Mouse (Mus musculus): Measurements from ENCODE around the gene Arpc5l.

Arpc5l gene

GRCm38 (mm10) chr2:39004880-39005435 lies at the start of gene Arpc5l:
TSS of gene Arpc5l (plus strand) at chr2:39005348.
- DNase-seq (ENCODE audit: low spot score in 2 of 2): peak; percentile 89 to 91

- no peak for DNase-seq (ENCODE audit: low spot score in 2 of 2)
Observed at GRCm38 (mm10) chr2:38956062-38956461, 49.1 kb upstream of the Arpc5l start.

GRCm38 (mm10) chr2:38957671-38958223 lies 47.4 kb upstream of the Arpc5l start:
- DNase-seq (ENCODE audit: low spot score in 2 of 2): no peak

- DNase-seq (ENCODE audit: low spot score in 2 of 2): no peak
Observed at GRCm38 (mm10) chr2:38964198-38964597, 41.0 kb upstream of the Arpc5l start.

- no peak for DNase-seq (ENCODE audit: low spot score in 2 of 2)
Observed at GRCm38 (mm10) chr2:38969650-38970049, 35.5 kb upstream of the Arpc5l start.

- no peak for DNase-seq (ENCODE audit: low spot score in 2 of 2)
Observed at GRCm38 (mm10) chr2:38970057-38970456, 35.1 kb upstream of the Arpc5l start.

- no peak for DNase-seq (ENCODE audit: low spot score in 2 of 2)
Observed at GRCm38 (mm10) chr2:38973223-38973622, 31.9 kb upstream of the Arpc5l start.

- DNase-seq (ENCODE audit: low spot score in 2 of 2): no peak
Observed at GRCm38 (mm10) chr2:38973701-38974100, 31.4 kb upstream of the Arpc5l start.

- DNase-seq (ENCODE audit: low spot score in 2 of 2): no peak
Observed at GRCm38 (mm10) chr2:38974171-38974570, 31.0 kb upstream of the Arpc5l start.

- DNase-seq (ENCODE audit: low spot score in 2 of 2): no peak
Observed at GRCm38 (mm10) chr2:38975181-38975580, 30.0 kb upstream of the Arpc5l start.

- DNase-seq (ENCODE audit: low spot score in 2 of 2): no peak
Observed at GRCm38 (mm10) chr2:38975941-38976805, 29.0 kb upstream of the Arpc5l start.

- DNase-seq (ENCODE audit: low spot score in 2 of 2): no peak
Observed at GRCm38 (mm10) chr2:38977837-38978236, 27.3 kb upstream of the Arpc5l start.

- no peak for DNase-seq (ENCODE audit: low spot score in 2 of 2)
Observed at GRCm38 (mm10) chr2:38983456-38983855, 21.7 kb upstream of the Arpc5l start.

- no peak for DNase-seq (ENCODE audit: low spot score in 2 of 2)
Observed at GRCm38 (mm10) chr2:38986580-38986979, 18.6 kb upstream of the Arpc5l start.

GRCm38 (mm10) chr2:38987371-38987770 lies 17.8 kb upstream of the Arpc5l start:
- DNase-seq (ENCODE audit: low spot score in 2 of 2): no peak

- no peak for DNase-seq (ENCODE audit: low spot score in 2 of 2)
Observed at GRCm38 (mm10) chr2:38987803-38988510, 17.2 kb upstream of the Arpc5l start.

GRCm38 (mm10) chr2:38988929-38989328 lies 16.2 kb upstream of the Arpc5l start:
- DNase-seq (ENCODE audit: low spot score in 2 of 2): no peak

GRCm38 (mm10) chr2:38992004-38992403 lies 13.1 kb upstream of the Arpc5l start:
- DNase-seq (ENCODE audit: low spot score in 2 of 2): no peak

GRCm38 (mm10) chr2:38992452-38992851 lies 12.7 kb upstream of the Arpc5l start:
- DNase-seq (ENCODE audit: low spot score in 2 of 2): no peak

- peak; percentile 93 for DNase-seq (ENCODE audit: low spot score in 2 of 2)
Observed at GRCm38 (mm10) chr2:38997386-38998374, 7.5 kb upstream of the Arpc5l start, which contains the start of gene Wdr38. TSS of gene Wdr38 (plus strand) at chr2:38997476.

- DNase-seq (ENCODE audit: low spot score in 2 of 2): no peak
Observed at GRCm38 (mm10) chr2:38999381-38999780, 5.8 kb upstream of the Arpc5l start.

All from frontal cortex, postnatal 36 days (tissue).